In genomic region chr8:110944276-110944876, GRCm38 (mm10) we compare ENCODE assay signal across 19 mouse cellular contexts. TPM values are rescaled to one million over a fixed set of nuclear protein-coding genes. Genes with fewer than 3 reads are reported as not detected.
DNase-seq lines count a peak whose midpoint lies in the region; ATAC-seq and TF ChIP-seq lines count a peak whose summit lies in the region.
"Had no signal": no experiment of that assay in that cellular context is flagged by ENCODE, and none has a peak within 500 bp of the region (broad histone marks: within the 10 kb centered on the region; RNA-seq: fewer than 3 reads in every experiment).

No protein-coding gene starts in this region.

- 0 out of 2 replicates have a peak overlapping the region, but pooled peaks have one; percentile 1 for H3K9ac ChIP-seq in heart, embryonic 12.5 days
- no peak overlapping the region for H3K9ac ChIP-seq in heart, embryonic 15.5 days
- no peak overlapping the region for H3K9ac ChIP-seq in hindbrain, embryonic 16.5 days (ENCODE audit: low read depth, low read length)
- H3K9ac ChIP-seq: embryonic facial prominence, embryonic 15.5 days; forebrain, embryonic 13.5 days; hindbrain, embryonic 14.5 days; liver, embryonic 13.5 days; neural tube, embryonic 15.5 days had no signal

- no peak for TF ChIP-seq POLR2A in bone marrow, adult 2 months (IDR thresholded peaks at IDR 0.05; ENCODE audit: borderline replicate concordance, control insufficient read depth, low read depth, low read length)

- no peak for ATAC-seq in heart, embryonic 12.5 days (ENCODE audit: insufficient number of reproducible peaks, low FRiP score)
- no peak for ATAC-seq in heart, embryonic 15.5 days (replicated peaks; ENCODE audit: insufficient number of reproducible peaks, insufficient read depth, low FRiP score, low read depth)
- ATAC-seq in hindbrain, embryonic 16.5 days: no peak
- ATAC-seq: forebrain, embryonic 13.5 days had no signal

- 75% methylated on average over 7 of the region's 7 CpGs for WGBS in heart, embryonic 12.5 days
- 11% methylated on average over 7 of the region's 7 CpGs for WGBS in bone marrow, adult 2 months
- WGBS in heart, embryonic 15.5 days: 66% methylated on average over 7 of the region's 7 CpGs
- 94% methylated on average over 7 of the region's 7 CpGs for WGBS in hindbrain, embryonic 16.5 days

- no peak overlapping the region for H3K4me2 ChIP-seq in heart, embryonic 12.5 days
- H3K4me2 ChIP-seq in heart, embryonic 15.5 days: no peak overlapping the region
- H3K4me2 ChIP-seq in hindbrain, embryonic 16.5 days (ENCODE audit: low read length): no peak overlapping the region
- H3K4me2 ChIP-seq: embryonic facial prominence, embryonic 15.5 days; forebrain, embryonic 13.5 days; hindbrain, embryonic 14.5 days; liver, embryonic 13.5 days; neural tube, embryonic 15.5 days had no signal

- peaks cover 66% of the 10 kb centered on the region for H3K4me1 ChIP-seq in heart, embryonic 12.5 days (replicated peaks)
- H3K4me1 ChIP-seq in bone marrow, adult 2 months (ENCODE audit: control insufficient read depth, insufficient read depth, low read length): peaks cover 6% of the 10 kb centered on the region; the same call in 1 of the 2 replicates
- H3K4me1 ChIP-seq in heart, embryonic 15.5 days (replicated peaks): peaks cover 60% of the 10 kb centered on the region
- 0 out of 2 replicates have a peak, but pooled peaks cover 4% of the 10 kb centered on the region for H3K4me1 ChIP-seq in hindbrain, embryonic 16.5 days (ENCODE audit: control insufficient read depth, insufficient read depth, low read depth, low read length)

- TF ChIP-seq CTCF in bone marrow, adult 2 months (IDR thresholded peaks at IDR 0.05; ENCODE audit: control insufficient read depth, insufficient read depth, low read length): no peak

- no peak for DNase-seq in heart, postnatal 25 days (ENCODE audit: low spot score)
- peak; percentile 70 for DNase-seq in skeletal muscle tissue, adult 2 months (ENCODE audit: low read depth, low spot score)
- DNase-seq in neural tube, embryonic 10.5 days (ENCODE audit: extremely low spot score, low spot score): no peak
- DNase-seq: cerebellum, adult 18-20 months; gastrocnemius, postnatal 14 days; kidney, adult 18-20 months; kidney, postnatal 36 days; liver, embryonic 13.5 days; retina, postnatal 1 day; thymus, adult 2 months had no signal

- H3K27ac ChIP-seq in heart, embryonic 12.5 days (ENCODE audit: poor library complexity, severe bottlenecking): peak overlapping the region; percentile 64; the same call in 1 of the 2 replicates
- peak overlapping the region; percentile 47 for H3K27ac ChIP-seq in bone marrow, adult 2 months (ENCODE audit: control insufficient read depth, insufficient read depth, low read depth, low read length, poor library complexity)
- peak overlapping the region; percentile 59 for H3K27ac ChIP-seq in heart, embryonic 15.5 days
- H3K27ac ChIP-seq in hindbrain, embryonic 16.5 days (ENCODE audit: low read depth, low read length): no peak overlapping the region
- H3K27ac ChIP-seq: embryonic facial prominence, embryonic 15.5 days; forebrain, embryonic 13.5 days; hindbrain, embryonic 14.5 days; liver, embryonic 13.5 days; neural tube, embryonic 15.5 days had no signal

- no peaks in the 10 kb centered on the region for H3K27me3 ChIP-seq in heart, embryonic 12.5 days (replicated peaks)
- H3K27me3 ChIP-seq in heart, embryonic 15.5 days: no peaks in the 10 kb centered on the region
- H3K27me3 ChIP-seq in hindbrain, embryonic 16.5 days (replicated peaks; ENCODE audit: control insufficient read depth, insufficient read depth, low read length): no peaks in the 10 kb centered on the region
- H3K27me3 ChIP-seq: CH12.LX; embryonic facial prominence, embryonic 15.5 days; forebrain, embryonic 13.5 days; liver, embryonic 13.5 days; neural tube, embryonic 15.5 days had no signal

- no peaks in the 10 kb centered on the region for H3K9me3 ChIP-seq in heart, embryonic 12.5 days (replicated peaks)
- H3K9me3 ChIP-seq in heart, embryonic 15.5 days (replicated peaks): no peaks in the 10 kb centered on the region
- H3K9me3 ChIP-seq in hindbrain, embryonic 16.5 days (ENCODE audit: control insufficient read depth, low read length): no peaks in the 10 kb centered on the region
- H3K9me3 ChIP-seq: embryonic facial prominence, embryonic 15.5 days; forebrain, embryonic 13.5 days; liver, embryonic 13.5 days; neural tube, embryonic 15.5 days had no signal

- no peak overlapping the region for H3K4me3 ChIP-seq in heart, embryonic 12.5 days
- no peak overlapping the region for H3K4me3 ChIP-seq in bone marrow, adult 2 months (replicated peaks; ENCODE audit: control insufficient read depth, low read depth, low read length)
- no peak overlapping the region for H3K4me3 ChIP-seq in heart, embryonic 15.5 days
- no peak overlapping the region for H3K4me3 ChIP-seq in hindbrain, embryonic 16.5 days (ENCODE audit: low read length)
- H3K4me3 ChIP-seq: embryonic facial prominence, embryonic 15.5 days; forebrain, embryonic 13.5 days; liver, embryonic 13.5 days; neural tube, embryonic 15.5 days had no signal

- intact Hi-C loops in heart, postnatal 25 days (cut with DNase I): no loop called here

- H3K36me3 ChIP-seq in heart, embryonic 12.5 days: 0 out of 2 replicates have a peak, but pooled peaks cover 2% of the 10 kb centered on the region
- no peaks in the 10 kb centered on the region for H3K36me3 ChIP-seq in heart, embryonic 15.5 days
- no peaks in the 10 kb centered on the region for H3K36me3 ChIP-seq in hindbrain, embryonic 16.5 days (ENCODE audit: control insufficient read depth, insufficient read depth, low read length)
- H3K36me3 ChIP-seq: embryonic facial prominence, embryonic 15.5 days; neural tube, embryonic 15.5 days had no signal

RNA-seq across cellular contexts. Expression of gene St3gal2, which starts 24.7 kb away (rescaled TPM):
- 27.1 and 27.6 TPM in 2 replicates for polyA plus RNA-seq in heart, embryonic 12.5 days (2016; fragmentation: Nextera tagmentation; extraction: Ambion mirVana)
- total RNA-seq in heart, postnatal 25 days (2021): 10 to 100 TPM; 22.9 to 29.4 TPM
- 16.1 and 29.4 TPM in 2 replicates for polyA plus RNA-seq in bone marrow, adult 2 months (2011; ENCODE audit: insufficient read depth, insufficient read length, low replicate concordance, missing spikeins)
- polyA plus RNA-seq in heart, embryonic 15.5 days (2015; fragmentation: Nextera tagmentation; extraction: Ambion mirVana): 15.2 and 17.2 TPM in 2 replicates
- polyA plus RNA-seq in hindbrain, embryonic 16.5 days (2015; fragmentation: Nextera tagmentation; extraction: Ambion mirVana): 23.5 and 26.5 TPM in 2 replicates

RNA-seq across cellular contexts. Expression of gene Fuk, which starts 42.1 kb away (rescaled TPM):
- 10.0 and 10.2 TPM in 2 replicates for polyA plus RNA-seq in heart, embryonic 12.5 days (2016; fragmentation: Nextera tagmentation; extraction: Ambion mirVana)
- 1 to 10 TPM; 4.6 to 5.4 TPM for total RNA-seq in heart, postnatal 25 days (2021)
- 4.6 and 10.9 TPM in 2 replicates for polyA plus RNA-seq in bone marrow, adult 2 months (2011; ENCODE audit: insufficient read depth, insufficient read length, low replicate concordance, missing spikeins)
- polyA plus RNA-seq in heart, embryonic 15.5 days (2015; fragmentation: Nextera tagmentation; extraction: Ambion mirVana): 4.8 and 7.1 TPM in 2 replicates
- polyA plus RNA-seq in hindbrain, embryonic 16.5 days (2015; fragmentation: Nextera tagmentation; extraction: Ambion mirVana): 7.2 and 8.1 TPM in 2 replicates

RNA-seq across cellular contexts. Expression of gene Ddx19a, which starts 53.2 kb away (rescaled TPM):
- 14.9 and 16.3 TPM in 2 replicates for polyA plus RNA-seq in heart, embryonic 12.5 days (2016; fragmentation: Nextera tagmentation; extraction: Ambion mirVana)
- total RNA-seq in heart, postnatal 25 days (2021): 10 to 100 TPM; 33.2 to 33.3 TPM
- 13.5 and 17.3 TPM in 2 replicates for polyA plus RNA-seq in bone marrow, adult 2 months (2011; ENCODE audit: insufficient read depth, insufficient read length, low replicate concordance, missing spikeins)
- polyA plus RNA-seq in heart, embryonic 15.5 days (2015; fragmentation: Nextera tagmentation; extraction: Ambion mirVana): 8.6 and 12.5 TPM in 2 replicates
- 10.1 and 12.8 TPM in 2 replicates for polyA plus RNA-seq in hindbrain, embryonic 16.5 days (2015; fragmentation: Nextera tagmentation; extraction: Ambion mirVana)
